In genomic region chr17:42299681-42300080, GRCm38 (mm10) we compare ENCODE assay signal across 24 mouse cellular contexts. TPM values are rescaled to one million over a fixed set of nuclear protein-coding genes. Genes with fewer than 3 reads are reported as not detected.
A peak's percentile ranks its signal among the peaks of the same experiment; 100 is the strongest.
DNase-seq lines count a peak whose midpoint lies in the region; ATAC-seq and TF ChIP-seq lines count a peak whose summit lies in the region.
"Had no signal": no experiment of that assay in that cellular context is flagged by ENCODE, and none has a peak within 500 bp of the region (broad histone marks: within the 10 kb centered on the region; RNA-seq: fewer than 3 reads in every experiment).

No protein-coding gene starts in this region.

- no peak for TF ChIP-seq CTCF in E14TG2a.4 (conservative IDR thresholded peaks at IDR 0.05; ENCODE audit: low read length)
- TF ChIP-seq CTCF in left cerebral cortex, adult 2 months (IDR thresholded peaks at IDR 0.05): no peak

- H3K36me3 ChIP-seq in midbrain, embryonic 11.5 days (ENCODE audit: control insufficient read depth, insufficient read depth, low read length): no peaks in the 10 kb centered on the region
- H3K36me3 ChIP-seq in midbrain, embryonic 10.5 days: no peaks in the 10 kb centered on the region
- H3K36me3 ChIP-seq in E14TG2a.4 (ENCODE audit: insufficient read depth, low read length) (no peaks in the 10 kb centered on the region), ES-E14 (ENCODE audit: control insufficient read depth, insufficient read depth, low read length, poor library complexity, severe bottlenecking) (no peaks in the 10 kb centered on the region)
- H3K36me3 ChIP-seq: G1E had no signal

- no peak overlapping the region for H3K4me3 ChIP-seq in midbrain, embryonic 11.5 days (ENCODE audit: low read depth, low read length)
- H3K4me3 ChIP-seq in midbrain, embryonic 10.5 days: no peak overlapping the region
- H3K4me3 ChIP-seq in E14TG2a.4 (replicated peaks; ENCODE audit: low read length): peak overlapping the region; percentile 41; the same call in 1 of the 2 replicates
- peak overlapping the region in 1 of 2 experiments; percentile 27; a peak in 1 of 4 replicates for H3K4me3 ChIP-seq in ES-E14 (ENCODE audit: insufficient read depth in 1 of 2, low read depth in 1 of 2, low read length in 2 of 2, poor library complexity in 1 of 2, severe bottlenecking in 1 of 2)
- H3K4me3 ChIP-seq in left cerebral cortex, adult 2 months: no peak overlapping the region

- in situ Hi-C loops in ES-E14 (cut with MboI; ENCODE audit: low sequenced_read_pairs in 2 of 2, unreplicated experiment in 2 of 2): no loop called here

- H3K27me3 ChIP-seq in midbrain, embryonic 11.5 days (ENCODE audit: control insufficient read depth, insufficient read depth, low read length): no peaks in the 10 kb centered on the region
- H3K27me3 ChIP-seq in midbrain, embryonic 10.5 days (ENCODE audit: low read depth, poor library complexity, severe bottlenecking): no peaks in the 10 kb centered on the region
- H3K27me3 ChIP-seq in E14TG2a.4 (ENCODE audit: insufficient read depth, low read length): no peaks in the 10 kb centered on the region
- H3K27me3 ChIP-seq: CH12.LX, Patski had no signal

- H3K9me3 ChIP-seq in midbrain, embryonic 11.5 days (ENCODE audit: control insufficient read depth, low read length): no peaks in the 10 kb centered on the region
- no peaks in the 10 kb centered on the region for H3K9me3 ChIP-seq in midbrain, embryonic 10.5 days (replicated peaks)
- no peaks in the 10 kb centered on the region for H3K9me3 ChIP-seq in E14TG2a.4 (ENCODE audit: low read length)
- no peaks in the 10 kb centered on the region for H3K9me3 ChIP-seq in ES-E14 (ENCODE audit: control insufficient read depth, insufficient read depth, low read depth, low read length)
- H3K9me3 ChIP-seq: G1E had no signal

- DNase-seq in midbrain, embryonic 11.5 days (ENCODE audit: low spot score, missing footprints): peak; percentile 53
- no peak for DNase-seq in midbrain, embryonic 10.5 days (ENCODE audit: low spot score)
- no peak for DNase-seq in ES-E14 (ENCODE audit: low read depth, low spot score)
- DNase-seq in left cerebral cortex, postnatal 36 days (ENCODE audit: low spot score in 2 of 2): no peak
- DNase-seq in left cerebral cortex, adult 2 months (ENCODE audit: extremely low spot score in 1 of 2, low spot score in 2 of 2): no peak
- DNase-seq: adrenal gland, adult 2 months; adrenal gland, adult 8-10 months; adrenal gland, postnatal 10 days; adrenal gland, postnatal 14 days; adrenal gland, postnatal 25 days; adrenal gland, postnatal 36 days; B cell, adult 2 months; cerebellum, adult 11 months; cerebellum, adult 11-12 months; cerebellum, adult 18-20 months; cerebellum, adult 2 months; cerebellum, adult 8-10 months had no signal

- no peaks in the 10 kb centered on the region for H3K4me1 ChIP-seq in midbrain, embryonic 11.5 days (ENCODE audit: control insufficient read depth, insufficient read depth, low read length)
- H3K4me1 ChIP-seq in midbrain, embryonic 10.5 days: no peaks in the 10 kb centered on the region
- H3K4me1 ChIP-seq in E14TG2a.4 (replicated peaks; ENCODE audit: low read depth, low read length): 0 out of 2 replicates have a peak, but pooled peaks cover 3% of the 10 kb centered on the region
- H3K4me1 ChIP-seq in ES-E14 (ENCODE audit: control insufficient read depth in 2 of 2, insufficient read depth in 2 of 2, low read length in 2 of 2, poor library complexity in 1 of 2): no peaks in the 10 kb centered on the region

- no peak overlapping the region for H3K27ac ChIP-seq in midbrain, embryonic 11.5 days (ENCODE audit: low read depth, low read length)
- no peak overlapping the region for H3K27ac ChIP-seq in midbrain, embryonic 10.5 days (replicated peaks)
- no peak overlapping the region for H3K27ac ChIP-seq in ES-E14 (ENCODE audit: insufficient read depth, low read depth, low read length, poor library complexity, severe bottlenecking)
- no peak overlapping the region for H3K27ac ChIP-seq in left cerebral cortex, adult 2 months

- intact Hi-C loops in left cerebral cortex, postnatal 36 days (cut with DNase I): no loop called here
- intact Hi-C loops in left cerebral cortex, adult 2 months (cut with DNase I): loop anchor here (10.0 kb wide), 1 partner anchor 1325 kb away; no protein-coding TSS in a partner anchor

- no peak overlapping the region for H3K9ac ChIP-seq in midbrain, embryonic 11.5 days (ENCODE audit: low read length)
- no peak overlapping the region for H3K9ac ChIP-seq in ES-E14 (ENCODE audit: insufficient read depth, low read depth, low read length, poor library complexity, severe bottlenecking)

- no peak overlapping the region for H3K4me2 ChIP-seq in midbrain, embryonic 11.5 days

- no peak for ATAC-seq in midbrain, embryonic 11.5 days (ENCODE audit: low FRiP score)
- ATAC-seq: activated CD4-positive, CD25-positive, alpha-beta regulatory T cell, adult 4 months; CD4-positive, CD25-positive, alpha-beta regulatory T cell, adult 4 months; Patski had no signal

- 80% methylated on average over 3 of the region's 3 CpGs for WGBS in midbrain, embryonic 11.5 days
- WGBS in midbrain, embryonic 10.5 days: 83% methylated on average over 3 of the region's 3 CpGs

TF ChIP-seq in ES-E14, 5 proteins besides CTCF, POLR2A, EP300 and RAD21:
- TF ChIP-seq HCFC1 (IDR thresholded peaks at IDR 0.05; ENCODE audit: borderline replicate concordance, insufficient read depth, low read length) (no peak), ZNF384 (IDR thresholded peaks at IDR 0.05; ENCODE audit: low read depth, low read length) (peak; percentile 57; the same call in 1 of the 2 replicates)

RNA-seq across cellular contexts. Expression of gene Ptchd4, which starts 16.1 kb away (rescaled TPM):
- polyA plus RNA-seq in midbrain, embryonic 11.5 days (2014; fragmentation: Nextera tagmentation; extraction: Ambion mirVana): 2.1 and 2.3 TPM in 2 replicates
- polyA plus RNA-seq in midbrain, embryonic 10.5 days (2016; fragmentation: Nextera tagmentation; extraction: Ambion mirVana): 1.5 and 2.0 TPM in 2 replicates
- total RNA-seq in ES-E14 (2012; rRNA removed): 0.09 and 0.21 TPM in 2 replicates
- total RNA-seq in left cerebral cortex, postnatal 36 days (2021): 10 to 100 TPM in 1 of 2 experiments, 1 to 10 TPM in 1; 9.5 to 11.3 TPM
- 10 to 100 TPM; 12.5 to 13.0 TPM for total RNA-seq in left cerebral cortex, adult 2 months (2021)
- total RNA-seq: adrenal gland, postnatal 25 days; CH12.LX; MEL had no signal
- polyA plus RNA-seq: adrenal gland, adult 2 months; CD4-positive, CD25-positive, alpha-beta regulatory T cell, adult 4 months; G1E had no signal
